Mouse (Mus musculus) heart, embryonic 10.5 days (tissue): ENCODE results near the gene Wipi1. TPM values are rescaled to one million over a fixed set of nuclear protein-coding genes. Genes with fewer than 3 reads are reported as not detected.
"Not testable (repeated sequence)": the region's sequence is repeated elsewhere in the genome, so short reads cannot be mapped to it uniquely, and the experiment has no call there.

ENCODE experiments used
- DNase-seq: peaks from one replicate; pipeline ENCODE4 v3.0.0-alpha.2; 2017; ENCODE audit warnings: low spot score
- H3K27ac ChIP-seq: fragments of 300-500 bp; sonication (generic); 2 replicates; pipeline ENCODE4 v1.5.1; 2016; ENCODE audit warnings: mild to moderate bottlenecking
- H3K27me3 ChIP-seq: fragments of 300-500 bp; sonication (generic); 2 replicates; pipeline ENCODE4 v1.6.1; 2016; ENCODE audit warnings: mild to moderate bottlenecking; ENCODE audit not compliant: poor library complexity, insufficient read depth, severe bottlenecking
- H3K36me3 ChIP-seq: fragments of 300-500 bp; sonication (generic); 2 replicates; pipeline ENCODE4 v1.6.1; 2016; ENCODE audit warnings: mild to moderate bottlenecking, moderate library complexity
- H3K4me1 ChIP-seq: fragments of 300-500 bp; sonication (generic); 2 replicates; pipeline ENCODE4 v1.6.1; 2016; ENCODE audit warnings: mild to moderate bottlenecking
- H3K4me3 ChIP-seq: fragments of 300-500 bp; sonication (generic); 2 replicates; pipeline ENCODE4 v1.5.1; 2016; ENCODE audit warnings: mild to moderate bottlenecking, moderate library complexity
- H3K9me3 ChIP-seq: fragments of 300-500 bp; sonication (generic); 2 replicates; pipeline ENCODE4 v1.6.1; 2016; ENCODE audit warnings: mild to moderate bottlenecking, moderate library complexity
- WGBS: fragments of 180-500 bp; shearing (Covaris S2); methylation state at CpG from one replicate; pipeline ENCODE4 v1.1.7; 2016; 5-methylcytosine and 5-hydroxymethylcytosine counted together
- polyA plus RNA-seq: library from polyadenylated mRNA; unstranded; fragments of >200 nt; fragmentation: Nextera tagmentation; extraction: Ambion mirVana; gene quantifications from 2 replicates; pipeline ENCODE4 v1.2.1, GENCODE M21; 2016

Wipi1 gene
- polyA plus RNA-seq: 29.8 and 38.8 TPM in 2 replicates

DNA sequence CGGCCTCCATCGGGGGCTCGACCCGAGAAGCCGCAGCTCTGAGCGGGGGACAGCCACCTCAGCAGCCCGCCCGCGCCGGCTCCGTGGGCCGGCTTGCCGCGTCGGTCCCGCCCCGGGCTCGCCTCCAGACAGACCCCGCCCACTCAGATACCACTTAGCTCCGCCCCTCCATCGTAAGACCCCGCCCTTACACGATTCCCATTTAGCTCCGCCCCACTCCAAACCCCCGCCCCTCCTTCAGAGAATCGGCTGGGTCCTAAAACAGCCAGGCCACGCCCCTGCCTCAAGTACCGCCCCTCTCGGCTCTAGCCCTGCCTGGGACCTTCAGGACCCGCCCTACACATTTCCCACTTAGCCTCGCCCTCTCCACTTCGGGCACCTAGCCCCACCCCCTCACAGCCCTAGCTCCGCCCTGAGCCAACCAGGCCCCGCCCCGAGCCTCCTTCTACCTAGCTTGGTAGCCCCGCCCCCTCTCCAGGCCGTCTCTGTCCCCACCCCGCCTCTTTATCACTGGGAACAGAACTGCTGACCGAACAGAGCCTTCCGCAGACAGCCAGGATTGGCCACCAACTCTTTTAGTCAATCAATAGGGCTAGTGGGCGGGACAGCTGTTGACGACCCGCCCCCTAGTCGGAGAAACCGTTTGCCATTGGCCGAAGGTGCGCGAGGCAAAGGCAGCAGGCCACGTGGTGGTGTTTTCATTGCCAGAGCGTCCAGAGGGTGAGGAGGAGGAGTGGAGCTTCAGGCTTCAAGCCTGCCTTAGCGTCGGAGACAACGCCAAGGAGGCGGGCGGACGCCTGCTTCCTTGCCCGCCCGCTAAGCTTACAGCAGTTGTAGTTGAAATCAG is at the start of gene Wipi1:
TSS of gene Wipi1 (minus strand) at position 665 of the 847 bp plus-strand sequence.
- Histone ChIP-seq H3K27ac (peak within 1 kb of the TSS; percentile 94), H3K9me3 (no peaks in the 10 kb centered on the region), H3K4me3 (peak within 1 kb of the TSS; percentile 84), H3K27me3 (no peaks in the 10 kb centered on the region), H3K4me1 (peaks cover 34% of the 10 kb centered on the region), H3K36me3 (no peaks in the 10 kb centered on the region)
- WGBS: under 1% methylated on average over 58 of the region's 58 CpGs
- DNase-seq: peak; percentile 100

DNA sequence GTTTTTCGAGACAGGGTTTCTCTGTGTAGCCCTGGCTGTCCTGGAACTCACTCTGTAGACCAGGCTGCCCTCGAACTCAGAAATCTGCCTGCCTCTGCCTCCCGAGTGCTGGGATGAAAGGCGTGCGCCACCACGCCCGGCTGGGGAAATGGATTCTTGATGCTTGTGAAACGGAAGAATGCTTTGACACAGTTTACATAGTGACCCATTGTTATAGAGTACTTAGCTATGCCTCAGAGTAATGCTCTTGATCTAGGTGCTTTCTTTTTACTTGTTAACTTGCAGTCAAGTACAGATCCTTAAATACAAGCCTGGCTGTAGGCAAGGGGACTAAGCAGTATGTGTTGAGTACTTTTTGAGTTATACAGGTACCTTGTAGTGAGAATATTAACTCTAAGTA is 48.8 kb upstream of the Wipi1 start:
- DNase-seq, H3K9me3 ChIP-seq, H3K4me1 ChIP-seq, H3K27me3 ChIP-seq, H3K4me3 ChIP-seq, H3K27ac ChIP-seq: not testable (repeated sequence)
- WGBS: 94% methylated on average over 8 of the region's 8 CpGs
- peaks cover 92% of the 10 kb centered on the region for H3K36me3 ChIP-seq

DNA sequence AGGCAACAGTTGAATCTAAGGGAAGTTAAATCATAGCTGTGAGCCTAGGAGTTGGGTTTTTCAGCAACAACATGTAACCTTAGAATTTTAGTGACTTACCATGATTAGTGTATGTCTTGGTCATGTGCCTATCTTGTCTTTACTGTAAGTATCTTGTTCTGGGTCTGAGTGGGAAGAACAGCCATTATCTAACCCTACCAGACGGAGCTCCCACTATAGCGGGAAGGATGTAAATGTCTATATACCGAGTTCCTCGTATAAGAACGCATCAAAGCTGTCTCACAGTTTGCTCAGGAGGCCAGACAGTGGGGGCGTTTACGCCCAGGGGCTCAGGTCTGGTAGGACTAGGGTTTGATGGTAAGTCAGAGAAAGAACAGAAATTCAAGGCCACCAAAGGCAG is 44.5 kb upstream of the Wipi1 start:
- H3K4me3 ChIP-seq: no peak overlapping the region
- H3K36me3 ChIP-seq: peaks cover 72% of the 10 kb centered on the region
- no peak overlapping the region for H3K27ac ChIP-seq
- no peaks in the 10 kb centered on the region for H3K9me3 ChIP-seq
- peaks cover 18% of the 10 kb centered on the region for H3K4me1 ChIP-seq
- no peak for DNase-seq
- no peaks in the 10 kb centered on the region for H3K27me3 ChIP-seq
- WGBS: 79% methylated on average over 7 of the region's 7 CpGs

DNA sequence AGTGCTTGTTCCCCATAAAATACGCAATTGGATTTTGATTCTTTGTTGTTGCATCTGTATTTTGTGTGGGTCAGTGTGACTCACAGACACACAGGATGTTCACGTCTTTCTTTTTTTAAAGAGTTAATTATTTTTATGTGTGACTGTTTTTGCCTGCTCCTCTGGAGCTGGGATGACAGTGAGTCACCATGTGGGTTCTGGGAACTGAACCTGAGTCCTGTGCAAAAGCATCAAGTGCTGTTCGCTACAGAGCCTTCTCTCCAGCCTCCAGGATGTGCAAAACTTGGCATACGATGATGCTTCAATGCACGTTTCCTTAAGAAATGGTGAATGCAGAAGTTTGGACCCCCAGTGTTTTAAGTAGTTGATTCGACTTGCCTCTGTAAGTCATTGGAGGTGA is 42.8 kb upstream of the Wipi1 start:
- WGBS: 89% methylated on average over 6 of the region's 6 CpGs
- H3K4me1 ChIP-seq: peaks cover 22% of the 10 kb centered on the region
- H3K36me3 ChIP-seq: peaks cover 55% of the 10 kb centered on the region

DNA sequence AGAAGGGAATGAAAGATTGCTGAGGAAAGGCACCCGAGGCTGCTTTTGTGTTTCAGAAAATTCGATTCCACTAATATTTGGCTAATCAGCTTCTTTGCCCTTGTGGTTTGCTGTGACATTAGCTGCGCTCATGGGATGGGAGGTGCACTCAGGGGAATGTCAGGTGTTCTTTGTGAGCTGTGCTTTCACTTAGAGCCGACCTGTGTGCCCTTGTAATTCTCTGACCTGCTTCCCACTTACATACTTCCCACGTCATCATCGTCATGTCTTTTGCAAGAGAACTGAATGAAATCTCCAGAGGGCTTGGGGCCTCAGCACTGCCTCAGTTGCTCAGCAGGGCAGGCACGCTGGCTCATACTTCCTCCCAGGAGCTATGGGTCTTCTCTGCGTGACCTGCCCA is 41.4 kb upstream of the Wipi1 start:
- WGBS: 79% methylated on average over 8 of the region's 8 CpGs
- Histone ChIP-seq H3K4me3 (peak overlapping the region; percentile 98), H3K9me3 (no peaks in the 10 kb centered on the region), H3K27ac (no peak overlapping the region), H3K27me3 (no peaks in the 10 kb centered on the region), H3K36me3 (peaks cover 45% of the 10 kb centered on the region), H3K4me1 (peaks cover 35% of the 10 kb centered on the region)
- no peak for DNase-seq

More for the DNA sequence above, 42.8 kb upstream of the Wipi1 start:
- H3K27me3 ChIP-seq: no peaks in the 10 kb centered on the region
- no peak overlapping the region for H3K27ac ChIP-seq
- H3K9me3 ChIP-seq: no peaks in the 10 kb centered on the region
- no peak overlapping the region for H3K4me3 ChIP-seq
- no peak for DNase-seq

DNA sequence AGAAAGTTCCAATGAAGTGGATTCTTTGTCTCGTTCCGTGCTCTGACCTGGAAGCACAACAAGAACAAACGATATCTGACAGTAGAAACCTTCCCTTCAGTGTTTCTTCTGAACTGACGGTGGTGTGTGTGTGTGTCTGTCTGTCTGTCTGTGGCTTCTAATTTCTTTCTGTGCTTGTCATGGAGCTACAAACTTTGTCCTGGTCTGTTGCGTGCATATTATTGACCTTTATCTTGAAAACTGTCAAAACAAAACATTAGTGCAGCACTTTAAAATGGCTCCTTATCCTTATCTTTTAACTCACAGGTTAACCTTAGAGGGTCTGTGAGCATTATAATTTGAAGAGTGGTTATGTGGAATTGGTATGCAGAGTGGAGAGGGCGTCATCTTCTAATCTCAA is 40.7 kb upstream of the Wipi1 start:
- 30% methylated on average over 6 of the region's 6 CpGs for WGBS

DNA sequence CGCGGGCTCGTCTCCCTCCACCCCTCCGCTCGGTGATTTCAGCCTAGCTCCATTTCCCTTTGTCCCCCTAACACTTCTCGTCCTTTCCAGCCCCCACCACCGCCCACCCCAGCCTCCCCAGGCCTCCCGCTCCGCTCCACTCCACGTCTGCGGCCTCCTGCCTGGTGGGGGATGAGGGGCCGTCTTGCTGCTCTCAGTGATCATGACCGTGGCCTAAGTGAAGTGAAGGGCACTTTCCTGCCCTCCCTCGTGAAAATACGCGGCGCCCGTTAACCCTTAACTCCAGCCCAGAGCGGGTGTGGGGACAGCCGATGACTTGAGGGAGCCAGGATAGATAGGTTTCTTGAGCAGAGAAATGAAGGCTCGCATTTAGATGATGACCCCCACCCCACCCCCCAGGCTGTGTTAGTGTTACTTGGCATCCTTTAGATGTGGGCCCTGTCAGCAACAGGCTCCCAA is 39.8 kb upstream of the Wipi1 start:
- Histone ChIP-seq H3K4me3 (peak overlapping the region; percentile 98), H3K36me3 (peaks cover 33% of the 10 kb centered on the region), H3K27me3 (no peaks in the 10 kb centered on the region), H3K4me1 (peaks cover 35% of the 10 kb centered on the region), H3K9me3 (no peaks in the 10 kb centered on the region), H3K27ac (peak overlapping the region; percentile 100)
- DNase-seq: peak; percentile 81
- under 1% methylated on average over 21 of the region's 21 CpGs for WGBS

More for the DNA sequence above, 40.7 kb upstream of the Wipi1 start:
- Histone ChIP-seq H3K27me3 (no peaks in the 10 kb centered on the region), H3K9me3 (no peaks in the 10 kb centered on the region), H3K4me1 (peaks cover 35% of the 10 kb centered on the region), H3K27ac (peak overlapping the region; percentile 100; the same call in 1 of the 2 replicates), H3K36me3 (peaks cover 42% of the 10 kb centered on the region), H3K4me3 (peak overlapping the region; percentile 98)
- no peak for DNase-seq

DNA sequence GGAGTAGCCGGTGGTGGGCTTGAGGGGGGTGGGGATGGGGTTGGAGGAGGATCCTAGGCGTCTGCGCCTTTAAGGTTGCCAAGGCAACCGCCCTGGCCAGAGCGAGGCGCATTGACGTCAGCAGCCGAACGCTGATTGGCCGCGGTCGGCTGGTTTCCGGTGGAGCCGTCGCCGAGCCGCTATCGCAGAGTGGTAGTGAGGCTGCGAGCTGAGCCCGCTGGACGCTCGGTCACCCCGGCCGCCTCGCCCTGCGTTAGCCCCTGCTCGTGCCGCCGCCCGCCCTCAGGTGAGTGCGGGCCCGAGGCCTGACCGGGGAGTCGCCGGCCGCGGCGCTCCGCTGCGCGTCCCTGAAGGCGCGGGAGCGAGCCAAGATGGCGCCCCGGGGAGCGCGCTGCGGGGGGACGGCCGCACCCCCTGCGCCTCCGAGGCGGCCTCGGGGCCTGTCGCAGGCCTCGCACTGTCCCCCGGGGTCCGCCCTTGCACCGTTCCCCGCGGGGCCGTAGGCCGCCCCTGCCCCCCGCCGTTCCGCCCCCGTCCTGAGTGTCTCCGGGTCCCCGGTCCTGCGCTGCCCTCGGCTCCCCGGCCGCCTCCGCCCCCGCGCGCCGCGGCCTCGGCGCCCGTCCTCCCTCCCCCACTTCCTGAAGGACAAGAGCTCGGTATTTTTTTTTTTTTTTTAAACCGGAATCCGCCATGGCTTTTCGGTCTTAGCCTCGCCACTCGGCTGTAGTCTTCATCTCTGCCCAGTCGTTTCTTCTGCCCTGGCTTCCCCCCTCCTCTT is 39.2 kb upstream of the Wipi1 start:
- H3K36me3 ChIP-seq: peaks cover 27% of the 10 kb centered on the region
- under 1% methylated on average over 90 of the region's 90 CpGs for WGBS
- H3K27ac ChIP-seq: peak overlapping the region; percentile 100
- peak; percentile 96 for DNase-seq
- peaks cover 35% of the 10 kb centered on the region for H3K4me1 ChIP-seq
- peak overlapping the region; percentile 98 for H3K4me3 ChIP-seq
- no peaks in the 10 kb centered on the region for H3K27me3 ChIP-seq
- H3K9me3 ChIP-seq: no peaks in the 10 kb centered on the region

DNA sequence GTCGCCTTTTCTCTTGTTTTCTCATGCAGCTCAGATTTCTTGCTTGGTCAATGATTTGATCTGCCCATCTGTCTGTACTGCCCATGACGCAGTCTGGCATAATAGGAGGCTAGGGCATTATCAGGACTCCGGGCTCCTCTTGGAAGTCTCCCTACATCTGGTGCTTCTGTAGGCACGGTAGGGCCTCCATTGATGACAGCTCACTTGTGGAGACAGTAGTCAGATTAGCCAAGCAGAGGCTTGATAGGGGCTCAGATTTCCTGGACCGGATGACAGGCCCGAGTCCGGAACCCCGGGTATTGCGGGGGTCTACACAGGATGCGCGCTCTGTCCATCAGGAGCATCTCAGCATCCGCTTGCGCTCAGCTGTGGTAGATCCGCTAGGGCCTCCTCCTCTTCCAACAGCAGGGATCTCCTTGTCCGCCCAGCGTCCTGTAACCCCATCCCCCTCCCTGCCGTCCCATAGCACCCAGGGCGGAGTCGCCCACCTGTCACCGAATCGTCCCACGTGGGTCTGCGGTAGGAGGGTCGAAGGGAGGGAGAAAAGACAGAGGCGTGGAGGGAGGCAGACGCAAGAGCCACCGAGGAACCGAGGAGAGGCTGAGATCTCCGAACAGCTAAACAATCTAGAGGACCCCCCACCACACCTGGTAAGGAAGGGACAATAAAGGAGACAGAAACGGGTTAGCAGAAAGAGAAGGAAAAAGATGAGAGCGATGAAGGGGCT is 38.4 kb upstream of the Wipi1 start:
- H3K4me3 ChIP-seq: peak overlapping the region; percentile 98
- peaks cover 35% of the 10 kb centered on the region for H3K4me1 ChIP-seq
- H3K36me3 ChIP-seq: peaks cover 19% of the 10 kb centered on the region
- peak overlapping the region; percentile 100 for H3K27ac ChIP-seq
- DNase-seq: peak; percentile 94
- H3K9me3 ChIP-seq: no peaks in the 10 kb centered on the region
- under 1% methylated on average over 31 of the region's 31 CpGs for WGBS
- H3K27me3 ChIP-seq: no peaks in the 10 kb centered on the region

DNA sequence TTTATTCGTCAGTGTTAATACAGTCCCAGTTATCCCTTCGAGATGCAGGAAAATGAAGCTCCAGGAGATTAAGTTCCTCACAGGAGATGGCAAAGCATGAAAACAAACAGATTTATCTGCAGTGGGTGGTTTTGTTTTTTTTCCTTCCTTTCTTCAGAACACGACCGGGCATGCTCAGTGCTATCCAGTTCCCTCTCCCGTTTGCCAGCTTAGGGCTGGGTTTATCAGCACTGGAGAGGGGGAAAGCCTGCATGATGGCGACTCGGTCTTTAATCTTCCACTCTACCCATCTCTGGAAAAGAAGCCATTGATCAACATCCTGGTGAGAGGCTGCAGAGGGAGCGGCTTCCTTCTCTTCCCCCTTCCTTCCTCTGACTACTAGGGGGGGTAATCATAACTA is 37.4 kb upstream of the Wipi1 start, which contains the start of gene Prkar1a:
TSS of gene Prkar1a (plus strand) at position 200 of the 400 bp plus-strand sequence.
- DNase-seq: no peak
- WGBS: 14% methylated on average over 8 of the region's 8 CpGs
- peak within 1 kb of the TSS; percentile 98 for H3K4me3 ChIP-seq
- peaks cover 9% of the 10 kb centered on the region for H3K36me3 ChIP-seq
- H3K4me1 ChIP-seq: peaks cover 35% of the 10 kb centered on the region
- no peaks in the 10 kb centered on the region for H3K27me3 ChIP-seq
- H3K9me3 ChIP-seq: no peaks in the 10 kb centered on the region
- H3K27ac ChIP-seq: peak within 1 kb of the TSS; percentile 100

DNA sequence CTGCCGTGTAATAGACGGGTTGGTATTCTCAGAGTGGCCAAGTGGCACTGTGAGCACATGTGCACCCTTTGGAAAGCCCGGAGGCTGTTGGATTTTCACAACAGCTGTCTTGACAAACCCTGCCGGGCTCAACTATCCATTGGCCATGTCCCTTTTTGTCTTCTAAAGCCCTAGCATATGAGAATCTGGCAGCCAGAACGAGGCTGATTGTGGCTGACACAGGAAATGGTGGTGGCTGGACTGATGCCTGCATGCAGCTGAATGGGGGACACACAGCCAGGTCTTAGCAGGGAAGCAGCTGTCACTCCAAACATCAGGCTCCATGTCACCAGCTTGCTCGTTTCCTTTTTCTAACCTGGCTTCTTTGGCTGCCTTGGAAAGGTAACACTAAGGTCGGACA is 36.7 kb upstream of the Wipi1 start:
- H3K9me3 ChIP-seq: no peaks in the 10 kb centered on the region
- H3K4me1 ChIP-seq: peaks cover 32% of the 10 kb centered on the region
- peak overlapping the region; percentile 44; the same call in 1 of the 2 replicates for H3K27ac ChIP-seq
- H3K4me3 ChIP-seq: peak overlapping the region; percentile 15; the same call in 1 of the 2 replicates
- no peak for DNase-seq
- peaks cover 2% of the 10 kb centered on the region; the same call in 1 of the 2 replicates for H3K36me3 ChIP-seq
- no peaks in the 10 kb centered on the region for H3K27me3 ChIP-seq
- WGBS: 41% methylated on average over 7 of the region's 7 CpGs

DNA sequence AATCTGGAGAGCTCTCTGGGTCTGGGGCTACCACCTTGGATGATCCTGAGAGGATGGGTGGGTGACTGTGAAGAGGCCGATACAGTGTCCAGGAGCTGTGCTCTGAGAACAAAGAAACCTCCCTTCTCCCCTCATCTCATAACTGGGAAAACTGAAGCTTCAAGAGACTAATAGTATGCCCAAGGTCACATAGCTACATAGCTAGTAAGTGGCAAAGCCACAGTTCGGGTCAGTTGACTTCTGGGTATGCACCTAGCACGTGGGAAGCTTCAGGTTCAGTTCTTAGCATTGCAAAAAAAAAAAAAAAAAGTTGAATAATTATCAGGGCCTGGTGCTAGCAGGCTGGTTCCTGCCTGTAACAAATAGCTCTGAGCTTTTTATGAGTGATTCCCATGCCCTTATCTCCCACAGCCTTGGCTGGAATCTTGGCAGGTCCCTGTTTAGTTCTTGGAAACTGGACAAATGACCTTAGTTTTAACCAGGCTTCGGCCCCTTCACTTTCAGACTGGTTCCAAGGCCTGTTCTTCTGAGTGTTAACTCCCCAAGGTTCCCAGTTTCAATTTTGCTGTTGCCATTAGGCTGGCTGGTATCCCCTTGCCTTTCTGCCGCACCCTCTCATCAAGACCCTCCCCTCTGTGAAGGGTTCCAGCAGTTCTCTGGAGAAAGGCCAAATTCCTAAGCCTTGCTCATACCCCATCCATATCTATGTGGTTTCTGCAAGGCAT is 29.9 kb upstream of the Wipi1 start:
- no peaks in the 10 kb centered on the region for H3K36me3 ChIP-seq
- WGBS: 71% methylated on average over 5 of the region's 5 CpGs
- no peaks in the 10 kb centered on the region for H3K27me3 ChIP-seq
- no peak for DNase-seq
- no peak overlapping the region for H3K27ac ChIP-seq
- H3K9me3 ChIP-seq: no peaks in the 10 kb centered on the region
- H3K4me1 ChIP-seq: peaks cover 4% of the 10 kb centered on the region; the same call in 1 of the 2 replicates
- H3K4me3 ChIP-seq: no peak overlapping the region
